Mouse (Mus musculus) heart, embryonic 11.5 days (tissue): Measurements from ENCODE around the gene Ifna12. TPM values are rescaled to one million over a fixed set of nuclear protein-coding genes. Genes with fewer than 3 reads are reported as not detected.

Experiments
- ATAC-seq: fragments of 200-750 bp; cut with Nextera tagmentation; replicated peaks from 2 replicates; pipeline ENCODE4 v1.8.0; 2017; ENCODE audit warnings: moderate library complexity; ENCODE audit not compliant: insufficient number of reproducible peaks, low FRiP score, low TSS enrichment
- H3K27ac ChIP-seq: fragments of 300-500 bp; sonication (generic); 2 replicates; pipeline ENCODE4 v1.5.1; 2014; ENCODE audit warnings: mild to moderate bottlenecking, low read depth, low read length
- H3K27me3 ChIP-seq: fragments of 300-500 bp; sonication (generic); 2 replicates; pipeline ENCODE4 v1.6.1; 2014; ENCODE audit warnings: mild to moderate bottlenecking, low read length, mixed read lengths; ENCODE audit not compliant: control insufficient read depth, insufficient read depth
- H3K36me3 ChIP-seq: fragments of 300-500 bp; sonication (generic); 2 replicates; pipeline ENCODE4 v1.6.1; 2014; ENCODE audit warnings: mild to moderate bottlenecking, low read length, moderate library complexity, mixed read lengths; ENCODE audit not compliant: control insufficient read depth, insufficient read depth
- H3K4me1 ChIP-seq: fragments of 300-500 bp; sonication (generic); 2 replicates; pipeline ENCODE4 v1.6.1; 2014; ENCODE audit warnings: low read length; ENCODE audit not compliant: control insufficient read depth, insufficient read depth
- H3K4me2 ChIP-seq: fragments of 300-500 bp; sonication (generic); 2 replicates; pipeline ENCODE4 v1.6.1; 2014; ENCODE audit warnings: mild to moderate bottlenecking, moderate library complexity
- H3K4me3 ChIP-seq: fragments of 300-500 bp; sonication (generic); 2 replicates; pipeline ENCODE4 v1.5.1; 2014; ENCODE audit warnings: low read depth, low read length
- H3K9ac ChIP-seq: fragments of 300-500 bp; sonication (generic); 2 replicates; pipeline ENCODE4 v1.6.1; 2014; ENCODE audit warnings: mild to moderate bottlenecking, low read depth, low read length, moderate library complexity
- H3K9me3 ChIP-seq: fragments of 300-500 bp; sonication (generic); replicated peaks from 2 replicates; pipeline ENCODE4 v1.6.1; 2016; ENCODE audit warnings: low read length; ENCODE audit not compliant: control insufficient read depth
- WGBS: fragments of 180-500 bp; shearing (Covaris S2); extraction: QIAGEN DNeasy Blood & Tissue Kit; methylation state at CpG from one replicate; pipeline ENCODE4 v1.1.7; 2014; ENCODE audit not compliant: insufficient replicate concordance; 5-methylcytosine and 5-hydroxymethylcytosine counted together
- polyA plus RNA-seq: library from polyadenylated mRNA; unstranded; fragments of >200 nt; fragmentation: Nextera tagmentation; extraction: Ambion mirVana; gene quantifications from 2 replicates; pipeline ENCODE4 v1.2.1, GENCODE M21; 2014

The Ifna12 gene
- not detected in 2 replicates for polyA plus RNA-seq

DNA sequence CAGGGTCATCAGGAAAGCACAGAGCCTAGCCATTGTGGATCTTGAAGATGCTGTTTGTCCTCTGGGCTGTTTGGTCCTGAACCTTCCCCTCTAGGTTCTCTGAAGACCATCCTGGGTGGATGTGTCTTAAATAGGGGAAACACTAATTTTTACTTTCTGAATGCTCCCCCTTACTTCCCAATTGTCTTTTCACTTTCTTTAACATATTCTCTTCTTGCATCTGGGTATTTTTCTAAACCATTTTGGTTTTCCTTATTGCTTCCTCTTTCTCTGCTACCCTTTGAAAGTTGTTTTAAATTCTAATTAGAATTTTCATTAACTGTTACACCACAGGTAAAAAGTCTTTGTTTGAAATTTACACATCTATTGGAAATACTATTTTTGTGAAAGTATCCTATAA, at the start of gene Ifna12:
Ifna12 (minus strand) TSS at position 101 of the 400 bp plus-strand sequence.
- Histone ChIP-seq H3K27me3 (no peaks in the 10 kb centered on the region), H3K9ac (no peak within 1 kb of the TSS), H3K4me2 (no peak within 1 kb of the TSS)

DNA sequence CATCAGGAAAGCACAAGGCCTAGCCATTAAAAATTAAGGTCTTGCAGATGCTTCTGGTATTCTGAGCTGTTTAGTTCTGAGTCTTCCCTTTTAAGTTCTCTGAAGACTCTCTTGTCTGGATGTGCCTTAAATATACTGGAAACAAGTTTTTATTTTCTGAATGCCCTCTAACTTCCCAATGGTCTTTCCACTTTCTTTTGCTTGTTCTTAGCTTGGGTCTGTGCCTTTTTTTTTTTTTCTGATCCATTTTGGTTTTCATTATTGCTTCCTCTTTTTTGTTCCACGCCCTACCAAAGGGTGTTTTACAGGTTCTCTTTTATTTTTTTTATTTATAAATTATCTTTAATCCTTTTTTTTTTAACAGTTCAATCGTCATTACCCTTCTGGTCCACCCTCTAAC, 41.2 kb upstream of the Ifna12 start, which contains the start of gene Ifna13:
Ifna13 (minus strand) TSS at position 101 of the 400 bp plus-strand sequence.
- no peaks in the 10 kb centered on the region for H3K4me1 ChIP-seq
- H3K36me3 ChIP-seq: no peaks in the 10 kb centered on the region
- no peak within 1 kb of the TSS for H3K9ac ChIP-seq
- no peaks in the 10 kb centered on the region for H3K9me3 ChIP-seq
- H3K27ac ChIP-seq: no peak within 1 kb of the TSS
- WGBS: 53% methylated on average over 2 of the region's 2 CpGs
- no peak within 1 kb of the TSS for H3K4me2 ChIP-seq
- no peaks in the 10 kb centered on the region for H3K27me3 ChIP-seq
- no peak within 1 kb of the TSS for H3K4me3 ChIP-seq
- ATAC-seq: no peak

More for the DNA sequence above, at the start of gene Ifna12:
- Histone ChIP-seq H3K27ac (no peak within 1 kb of the TSS), H3K4me3 (no peak within 1 kb of the TSS), H3K9me3 (no peaks in the 10 kb centered on the region), H3K4me1 (no peaks in the 10 kb centered on the region), H3K36me3 (no peaks in the 10 kb centered on the region)
- ATAC-seq: no peak

DNA sequence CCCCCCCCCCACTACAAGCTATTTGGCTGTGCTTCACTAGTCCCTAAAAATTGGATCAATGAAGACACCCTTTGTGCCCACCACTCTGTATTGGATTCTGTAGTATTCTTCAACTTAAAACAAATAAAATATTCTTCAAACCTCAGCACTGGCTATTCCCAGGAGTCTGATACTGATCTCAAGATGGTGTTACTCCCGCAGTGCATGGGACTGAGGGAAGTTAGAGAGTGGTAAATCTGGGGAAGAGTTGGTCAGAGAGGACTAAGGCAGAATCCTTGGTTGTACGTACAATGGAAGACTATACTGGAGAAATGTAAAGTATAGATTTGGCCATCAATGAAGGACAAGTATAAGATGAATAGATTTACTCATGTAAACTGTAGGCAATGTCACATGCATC, 39.4 kb upstream of the Ifna12 start:
- Histone ChIP-seq H3K4me2 (no peak overlapping the region), H3K9me3 (no peaks in the 10 kb centered on the region), H3K4me3 (no peak overlapping the region), H3K4me1 (no peaks in the 10 kb centered on the region), H3K27ac (no peak overlapping the region), H3K36me3 (no peaks in the 10 kb centered on the region), H3K9ac (no peak overlapping the region), H3K27me3 (no peaks in the 10 kb centered on the region)
- no peak for ATAC-seq
- 40% methylated on average over 2 of the region's 2 CpGs for WGBS

DNA sequence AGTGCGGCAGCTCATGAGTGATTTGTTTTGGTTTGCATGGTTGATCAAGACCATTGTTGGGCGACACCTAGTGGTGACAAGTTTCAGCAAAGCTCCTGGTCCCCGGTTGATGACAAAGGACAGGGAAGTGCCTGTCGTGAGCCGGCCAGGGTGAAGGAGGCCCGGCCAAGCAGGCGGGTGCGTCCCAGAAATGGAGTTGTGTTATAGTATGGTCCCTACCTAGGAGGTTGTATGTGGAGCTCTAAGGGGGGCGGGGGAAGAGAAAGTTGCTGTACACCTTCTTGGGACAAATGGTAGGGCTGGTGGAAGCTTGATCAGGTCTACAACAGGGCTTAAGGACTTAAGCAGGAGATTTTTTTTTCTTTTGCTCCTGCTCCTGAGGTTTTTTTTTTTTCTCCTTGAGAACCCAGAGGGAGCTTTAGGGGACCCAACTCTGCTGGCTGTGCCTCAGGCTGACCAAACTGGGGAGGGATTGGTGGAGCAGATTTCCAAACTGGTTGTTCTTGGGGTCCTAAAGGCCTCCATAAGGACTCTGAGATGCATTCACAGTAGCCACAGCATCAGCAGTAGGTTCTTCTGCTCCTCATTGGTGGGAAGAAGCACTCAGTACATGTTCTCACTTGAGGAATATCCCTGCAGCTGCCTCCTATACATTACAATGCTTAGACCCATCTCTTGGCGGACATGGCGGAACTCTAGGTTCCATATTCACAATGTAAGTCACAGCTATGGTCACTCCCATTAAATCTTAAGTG, 38.1 kb upstream of the Ifna12 start:
- peak; percentile 90 for ATAC-seq
- Histone ChIP-seq H3K27ac (no peak overlapping the region), H3K27me3 (no peaks in the 10 kb centered on the region), H3K9ac (no peak overlapping the region), H3K4me1 (no peaks in the 10 kb centered on the region), H3K9me3 (no peaks in the 10 kb centered on the region), H3K4me3 (peak overlapping the region; percentile 41), H3K4me2 (peak overlapping the region; percentile 56), H3K36me3 (no peaks in the 10 kb centered on the region)
- 24% methylated on average over 11 of the region's 11 CpGs for WGBS

DNA sequence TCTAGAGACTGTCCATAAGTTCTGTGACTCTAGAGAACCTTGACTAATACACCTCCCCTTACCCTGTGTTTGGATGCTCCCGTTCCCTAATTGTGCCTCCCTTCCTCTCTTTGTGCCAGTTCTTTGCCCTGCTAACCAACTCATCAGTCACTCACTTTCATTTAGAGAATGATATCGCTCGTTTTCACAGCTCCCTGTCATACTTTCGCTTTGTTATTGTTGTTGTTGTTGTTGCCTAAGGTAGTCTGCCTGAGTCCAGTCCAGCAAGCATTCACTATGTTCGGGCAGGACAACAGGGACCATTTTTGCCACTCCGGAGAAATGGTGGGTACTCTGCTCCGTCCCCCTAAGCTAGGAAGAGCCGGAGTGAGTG, 37.5 kb upstream of the Ifna12 start:
- no peaks in the 10 kb centered on the region for H3K4me1 ChIP-seq
- H3K27me3 ChIP-seq: no peaks in the 10 kb centered on the region
- WGBS: 66% methylated on average over 8 of the region's 8 CpGs
- peak overlapping the region; percentile 41 for H3K4me3 ChIP-seq
- no peaks in the 10 kb centered on the region for H3K9me3 ChIP-seq
- H3K4me2 ChIP-seq: peak overlapping the region; percentile 56
- H3K36me3 ChIP-seq: no peaks in the 10 kb centered on the region
- no peak overlapping the region for H3K9ac ChIP-seq
- no peak for ATAC-seq
- no peak overlapping the region for H3K27ac ChIP-seq

DNA sequence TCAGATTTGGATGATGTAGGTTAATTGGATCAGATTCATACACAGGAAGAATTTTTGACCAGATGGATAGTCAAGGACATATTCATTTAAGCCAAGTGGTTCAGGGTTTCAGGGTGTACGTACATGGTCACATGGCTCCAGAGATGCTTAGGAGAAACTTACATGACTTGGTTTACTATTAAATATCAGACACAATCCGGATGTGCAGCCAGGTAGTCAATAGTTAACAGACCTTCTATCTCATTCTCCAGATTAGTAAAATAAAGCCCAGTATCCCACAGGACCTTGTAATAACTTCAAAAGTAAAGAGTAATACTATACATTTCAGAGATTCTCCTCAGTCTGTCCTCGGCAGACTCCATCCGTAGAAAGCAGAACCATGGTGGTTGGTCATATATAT, 31.1 kb upstream of the Ifna12 start, which contains the start of gene C87499:
C87499 (minus strand) TSS at position 101 of the 400 bp plus-strand sequence.
- H3K27me3 ChIP-seq: no peaks in the 10 kb centered on the region
- H3K9me3 ChIP-seq: no peaks in the 10 kb centered on the region
- no peak for ATAC-seq
- H3K4me2 ChIP-seq: no peak within 1 kb of the TSS
- H3K27ac ChIP-seq: no peak within 1 kb of the TSS
- no peaks in the 10 kb centered on the region for H3K4me1 ChIP-seq
- 85% methylated on average over 4 of the region's 4 CpGs for WGBS
- no peak within 1 kb of the TSS for H3K4me3 ChIP-seq
- H3K9ac ChIP-seq: no peak within 1 kb of the TSS
- H3K36me3 ChIP-seq: no peaks in the 10 kb centered on the region

DNA sequence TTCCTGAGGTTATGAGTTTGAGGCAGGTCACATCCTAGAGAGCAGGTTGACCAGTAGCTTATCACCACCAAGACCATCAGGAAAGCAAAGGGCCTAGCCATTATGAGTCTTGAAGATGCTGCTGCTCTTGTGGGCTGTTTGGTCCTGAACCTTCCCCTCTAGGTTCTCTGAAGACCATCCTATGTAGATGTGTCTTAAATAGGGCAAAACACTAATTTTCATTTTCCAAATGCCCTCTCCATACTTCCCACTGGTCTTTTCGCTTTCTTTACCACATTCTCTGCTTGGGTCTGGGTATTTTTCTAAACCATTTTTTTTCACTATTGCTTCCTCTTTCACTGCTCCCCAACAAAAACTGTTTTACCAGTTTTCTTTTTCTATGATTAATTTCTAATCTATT, 10.9 kb downstream of the Ifna12 start, which contains the start of gene Ifna9:
Ifna9 (minus strand) TSS at position 101 of the 400 bp plus-strand sequence.
- no peak for ATAC-seq
- Histone ChIP-seq H3K4me3 (no peak within 1 kb of the TSS), H3K4me2 (no peak within 1 kb of the TSS), H3K9ac (no peak within 1 kb of the TSS), H3K27ac (no peak within 1 kb of the TSS), H3K36me3 (no peaks in the 10 kb centered on the region), H3K4me1 (no peaks in the 10 kb centered on the region), H3K9me3 (no peaks in the 10 kb centered on the region), H3K27me3 (no peaks in the 10 kb centered on the region)
- WGBS: 74% methylated on average over 1 of the region's 1 CpGs

DNA sequence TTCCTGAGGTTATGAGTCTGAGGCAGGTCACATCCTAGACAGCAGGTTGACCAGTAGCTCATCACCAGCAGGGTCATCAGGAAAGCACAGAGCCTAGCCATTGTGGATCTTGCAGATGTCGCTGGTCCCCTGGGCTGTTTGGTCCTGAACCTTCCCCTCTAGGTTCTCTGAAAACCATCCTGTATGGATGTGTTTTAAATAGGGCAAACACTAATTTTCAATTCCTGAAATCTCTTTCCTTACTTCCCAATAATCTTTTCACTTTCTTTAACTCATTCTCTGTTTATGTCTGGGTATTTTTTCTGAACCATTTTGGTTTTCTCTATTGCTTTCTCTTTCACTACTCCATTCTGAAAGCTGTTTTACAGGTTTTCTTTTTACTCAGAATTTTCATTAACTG, 31.5 kb downstream of the Ifna12 start, which contains the start of gene Ifna14:
Ifna14 (minus strand) TSS at position 101 of the 400 bp plus-strand sequence.
- no peak for ATAC-seq
- Histone ChIP-seq H3K4me2 (no peak within 1 kb of the TSS), H3K9me3 (no peaks in the 10 kb centered on the region), H3K27me3 (no peaks in the 10 kb centered on the region), H3K4me1 (no peaks in the 10 kb centered on the region), H3K36me3 (no peaks in the 10 kb centered on the region), H3K4me3 (no peak within 1 kb of the TSS), H3K9ac (no peak within 1 kb of the TSS), H3K27ac (no peak within 1 kb of the TSS)
- 71% methylated on average over 1 of the region's 1 CpGs for WGBS

DNA sequence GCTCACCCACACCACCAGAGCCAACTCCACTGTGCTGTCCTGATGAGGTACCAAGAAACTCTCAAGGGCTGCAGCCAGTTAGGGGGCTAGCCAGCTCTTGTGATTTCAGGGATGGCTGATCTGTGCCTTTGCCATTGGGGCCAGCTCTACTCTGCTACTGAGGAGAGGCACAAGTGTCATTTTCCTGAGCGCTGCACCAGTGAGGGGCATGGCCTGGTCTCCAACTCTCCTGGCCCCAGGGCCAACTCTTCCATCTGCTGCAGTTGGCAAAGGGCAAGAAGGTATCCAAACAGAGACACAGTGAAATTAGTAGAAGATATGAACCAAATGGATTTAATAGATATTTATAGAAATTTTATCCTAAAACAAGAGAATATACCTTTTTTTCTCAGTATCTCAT, 41.4 kb downstream of the Ifna12 start:
- Histone ChIP-seq H3K4me3 (no peak overlapping the region), H3K27me3 (no peaks in the 10 kb centered on the region), H3K27ac (no peak overlapping the region), H3K9me3 (no peaks in the 10 kb centered on the region), H3K4me2 (no peak overlapping the region), H3K9ac (no peak overlapping the region), H3K36me3 (no peaks in the 10 kb centered on the region), H3K4me1 (no peaks in the 10 kb centered on the region)
- WGBS: 90% methylated on average over 1 of the region's 1 CpGs
- no peak for ATAC-seq
